Mouse (Mus musculus) embryo, embryonic 11.5 days (tissue): ENCODE results near the gene Large2.

Source experiments
- DNase-seq: peaks from one replicate; pipeline ENCODE4 v3.0.0-alpha.2; 2012; ENCODE audit warnings: low read depth, low spot score

Gene Large2

GRCm38 (mm10) chr2:92371971-92372690 is 2.5 kb downstream of the Large2 start:
- no peak for DNase-seq

GRCm38 (mm10) chr2:92370821-92371805 is 3.6 kb downstream of the Large2 start:
- peak; percentile 67 for DNase-seq

GRCm38 (mm10) chr2:92370375-92370774 is 4.3 kb downstream of the Large2 start:
- no peak for DNase-seq

GRCm38 (mm10) chr2:92367383-92368029 is 7.2 kb downstream of the Large2 start:
- DNase-seq = no peak

- DNase-seq = no peak
These were observed 9.1 kb downstream of the Large2 start for GRCm38 (mm10) chr2:92365568-92365967.

GRCm38 (mm10) chr2:92364086-92364485 is 10.6 kb downstream of the Large2 start:
- DNase-seq = no peak

- DNase-seq = no peak
These were observed 12.0 kb downstream of the Large2 start for GRCm38 (mm10) chr2:92362571-92363228.

GRCm38 (mm10) chr2:92361795-92362194 is 12.9 kb downstream of the Large2 start:
- DNase-seq = no peak

GRCm38 (mm10) chr2:92360893-92361292 is 13.8 kb downstream of the Large2 start:
- no peak for DNase-seq

- DNase-seq = no peak
These were observed 14.4 kb downstream of the Large2 start for GRCm38 (mm10) chr2:92360186-92360823.

GRCm38 (mm10) chr2:92359301-92359700 is 15.4 kb downstream of the Large2 start:
- no peak for DNase-seq

- DNase-seq = no peak
These were observed 20.4 kb downstream of the Large2 start for GRCm38 (mm10) chr2:92354224-92354623.

- no peak for DNase-seq
These were observed 21.3 kb downstream of the Large2 start for GRCm38 (mm10) chr2:92353402-92353801.

GRCm38 (mm10) chr2:92350686-92351085 is 24.0 kb downstream of the Large2 start:
- DNase-seq = no peak

GRCm38 (mm10) chr2:92349589-92350425 is 24.9 kb downstream of the Large2 start:
- no peak for DNase-seq

- DNase-seq = no peak
These were observed 27.5 kb downstream of the Large2 start for GRCm38 (mm10) chr2:92347191-92347590.

- DNase-seq = no peak
These were observed 32.3 kb downstream of the Large2 start for GRCm38 (mm10) chr2:92342418-92342817.

GRCm38 (mm10) chr2:92331871-92332270 is 42.8 kb downstream of the Large2 start:
- no peak for DNase-seq

GRCm38 (mm10) chr2:92331410-92331809 is 43.3 kb downstream of the Large2 start:
- no peak for DNase-seq

- peak; percentile 23 for DNase-seq
These were observed 43.8 kb downstream of the Large2 start for GRCm38 (mm10) chr2:92330840-92331239.
